28 mouse cellular contexts compared by ENCODE assay signal in the genomic region with DNA sequence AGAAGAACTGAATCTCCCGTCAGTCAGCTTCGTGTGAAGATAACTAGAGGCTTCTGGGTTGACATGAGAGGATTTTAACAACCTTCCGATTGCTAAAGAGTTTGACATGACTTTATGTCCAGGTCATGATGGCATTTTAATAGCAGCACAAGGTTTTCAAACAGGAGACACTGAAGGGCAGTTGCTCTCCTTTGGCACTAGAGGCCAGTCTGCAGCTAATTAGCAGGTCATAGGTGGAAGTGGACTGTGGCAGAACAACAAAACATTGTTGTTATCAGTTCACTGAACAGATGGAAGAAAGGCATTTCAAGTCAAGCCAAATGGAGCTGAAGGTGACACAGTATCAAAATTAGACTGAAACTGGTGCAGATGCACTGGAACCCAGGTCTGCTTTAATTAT. TPM values are rescaled to one million over a fixed set of nuclear protein-coding genes. Genes with fewer than 3 reads are reported as not detected.
DNase-seq lines count a peak whose midpoint lies in the region; ATAC-seq and TF ChIP-seq lines count a peak whose summit lies in the region.
"Had no signal": no experiment of that assay in that cellular context is flagged by ENCODE, and none has a peak within 500 bp of the region (broad histone marks: within the 10 kb centered on the region; RNA-seq: fewer than 3 reads in every experiment).

No protein-coding gene starts in this region.

- no peaks in the 10 kb centered on the region for H3K27me3 ChIP-seq in intestine, postnatal 0 days (replicated peaks; ENCODE audit: control insufficient read depth, insufficient read depth, low read length)
- H3K27me3 ChIP-seq in intestine, embryonic 16.5 days (replicated peaks; ENCODE audit: control insufficient read depth, insufficient read depth, low read length), result no peaks in the 10 kb centered on the region
- H3K27me3 ChIP-seq: hindbrain, embryonic 12.5 days; liver, embryonic 13.5 days had no signal

- no peaks in the 10 kb centered on the region for H3K36me3 ChIP-seq in intestine, postnatal 0 days (ENCODE audit: control insufficient read depth, insufficient read depth)
- H3K36me3 ChIP-seq in intestine, embryonic 16.5 days (ENCODE audit: control insufficient read depth, insufficient read depth, low read length), result no peaks in the 10 kb centered on the region
- H3K36me3 ChIP-seq: forebrain, embryonic 10.5 days; heart, embryonic 10.5 days; hindbrain, embryonic 12.5 days; liver, embryonic 13.5 days; neural tube, embryonic 13.5 days had no signal

- no peak for ATAC-seq in intestine, postnatal 0 days
- ATAC-seq in intestine, embryonic 16.5 days, result no peak
- ATAC-seq: CD4-positive, CD25-positive, alpha-beta regulatory T cell, adult 4 months; forebrain, embryonic 16.5 days; inflammation-experienced regulatory T-cells, adult 6 months; midbrain, embryonic 16.5 days had no signal

- H3K9ac ChIP-seq in intestine, postnatal 0 days (ENCODE audit: low read depth, low read length), result no peak overlapping the region
- no peak overlapping the region for H3K9ac ChIP-seq in intestine, embryonic 16.5 days (ENCODE audit: low read depth, low read length)
- H3K9ac ChIP-seq: hindbrain, embryonic 12.5 days; liver, embryonic 13.5 days; lung, embryonic 14.5 days; neural tube, embryonic 13.5 days had no signal

- no peak overlapping the region for H3K4me3 ChIP-seq in intestine, postnatal 0 days (ENCODE audit: low read depth, low read length)
- no peak overlapping the region for H3K4me3 ChIP-seq in intestine, embryonic 16.5 days (ENCODE audit: low read length)
- no peak overlapping the region for H3K4me3 ChIP-seq in left cerebral cortex, adult 2 months
- H3K4me3 ChIP-seq: forebrain, embryonic 10.5 days; heart, embryonic 10.5 days; hindbrain, embryonic 12.5 days; liver, embryonic 13.5 days; myocyte; neural tube, embryonic 13.5 days had no signal

- intact Hi-C loops in left cerebral cortex, adult 2 months (cut with DNase I), result loop anchor here (5.0 kb wide), 1 partner anchor 43 kb away; the partner anchor contains the start of gene Ak5

- H3K4me1 ChIP-seq in intestine, postnatal 0 days (replicated peaks; ENCODE audit: control insufficient read depth, insufficient read depth, low read length), result no peaks in the 10 kb centered on the region
- peaks cover 4% of the 10 kb centered on the region; the same call in 1 of the 2 replicates for H3K4me1 ChIP-seq in intestine, embryonic 16.5 days (ENCODE audit: control insufficient read depth, insufficient read depth, low read length)

- no peaks in the 10 kb centered on the region for H3K9me3 ChIP-seq in intestine, postnatal 0 days (ENCODE audit: control insufficient read depth)
- H3K9me3 ChIP-seq in intestine, embryonic 16.5 days (ENCODE audit: control insufficient read depth, low read length), result no peaks in the 10 kb centered on the region
- H3K9me3 ChIP-seq: forebrain, embryonic 10.5 days; heart, embryonic 10.5 days; hindbrain, embryonic 12.5 days; liver, embryonic 13.5 days; neural tube, embryonic 13.5 days had no signal

- 0 out of 2 replicates have a peak, but pooled peaks have one; percentile 11 for TF ChIP-seq CTCF in intestine, postnatal 0 days (IDR thresholded peaks at IDR 0.05; ENCODE audit: low read depth)
- peak; percentile 32 for TF ChIP-seq CTCF in left cerebral cortex, adult 2 months (IDR thresholded peaks at IDR 0.05)

- no peak overlapping the region for H3K4me2 ChIP-seq in intestine, postnatal 0 days (replicated peaks; ENCODE audit: low read depth)
- no peak overlapping the region for H3K4me2 ChIP-seq in intestine, embryonic 16.5 days (ENCODE audit: low read depth, low read length)
- H3K4me2 ChIP-seq: hindbrain, embryonic 12.5 days; liver, embryonic 13.5 days; lung, embryonic 14.5 days; neural tube, embryonic 13.5 days had no signal

- DNase-seq in embryo, embryonic 10 days (ENCODE audit: low spot score), result peak; percentile 40
- DNase-seq in embryo, embryonic 11 days, result no peak
- no peak for DNase-seq in left cerebral cortex, adult 2 months (ENCODE audit: extremely low spot score in 1 of 2, low spot score in 2 of 2)
- no peak for DNase-seq in left cerebral cortex, adult 9 months (ENCODE audit: low spot score in 2 of 2)
- peak; percentile 46 for DNase-seq in adipocyte (ENCODE audit: low spot score)
- no peak for DNase-seq in frontal cortex, postnatal 36 days (ENCODE audit: low spot score in 2 of 2)
- DNase-seq: adrenal gland, adult 2 months; cerebellum, adult 11 months; cerebellum, adult 9-11 months; gastrocnemius, postnatal 25 days; liver, embryonic 13.5 days; lung, embryonic 14.5 days; right cerebral cortex, adult 18-20 months; right cerebral cortex, postnatal 4 days; thymus, adult 2 months had no signal

- no peak overlapping the region for H3K27ac ChIP-seq in intestine, postnatal 0 days (ENCODE audit: low read depth, low read length)
- H3K27ac ChIP-seq in intestine, embryonic 16.5 days (ENCODE audit: low read length), result no peak overlapping the region
- H3K27ac ChIP-seq in left cerebral cortex, adult 2 months, result no peak overlapping the region
- H3K27ac ChIP-seq: forebrain, embryonic 10.5 days; heart, embryonic 10.5 days; hindbrain, embryonic 12.5 days; liver, embryonic 13.5 days; macrophage; neural tube, embryonic 13.5 days had no signal

- 82% methylated on average over 3 of the region's 3 CpGs for WGBS in intestine, postnatal 0 days
- WGBS in intestine, embryonic 16.5 days, result 81% methylated on average over 3 of the region's 3 CpGs

RNA-seq across cellular contexts. Expression of gene Pigk, which starts 4.0 kb away (rescaled TPM):
- polyA plus RNA-seq in intestine, postnatal 0 days (2015; fragmentation: Nextera tagmentation; extraction: Ambion mirVana), result 33.7 and 35.5 TPM in 2 replicates
- 32.8 and 35.9 TPM in 2 replicates for polyA plus RNA-seq in intestine, embryonic 16.5 days (2015; fragmentation: Nextera tagmentation; extraction: Ambion mirVana)
- 10 to 100 TPM; 49.8 to 51.9 TPM for total RNA-seq in left cerebral cortex, adult 2 months (2021)

RNA-seq across cellular contexts. Expression of gene Ak5, which starts 41.8 kb away (rescaled TPM):
- 0.18 and 0.33 TPM in 2 replicates for polyA plus RNA-seq in intestine, postnatal 0 days (2015; fragmentation: Nextera tagmentation; extraction: Ambion mirVana)
- polyA plus RNA-seq in intestine, embryonic 16.5 days (2015; fragmentation: Nextera tagmentation; extraction: Ambion mirVana), result 0.99 and 1.6 TPM in 2 replicates
- 100 to 1,000 TPM; 139 to 148 TPM for total RNA-seq in left cerebral cortex, adult 2 months (2021)
- total RNA-seq: common myeloid progenitor, adult 5-6 weeks had no signal
- polyA plus RNA-seq: macrophage had no signal

Comparison
In these comparisons a context has a peak if more than half of its experiments do, and no peak if none do; other contexts are left out.
1. DNase-seq: peak in embryo, embryonic 10 days (single experiment) and adipocyte (single experiment); none in embryo, embryonic 11 days (single experiment), left cerebral cortex, adult 2 months (0 of 2), left cerebral cortex, adult 9 months (0 of 2) and frontal cortex, postnatal 36 days (0 of 2).